Mouse (Mus musculus): ENCODE measurements around the gene Slc51a. TPM values are rescaled to one million over a fixed set of nuclear protein-coding genes. Genes with fewer than 3 reads are reported as not detected.

Gene Slc51a
- total and polyA plus RNA-seq, 3 experiments, result 0.08 to 0.17 TPM; not detected in 1

- Histone ChIP-seq H3K27me3 (replicated peaks) (peaks cover 5% of the 10 kb centered on the region), H3K36me3 (replicated peaks in 1 of 2; ENCODE audit: control insufficient read depth in 1 of 2, insufficient read depth in 1 of 2, low read length in 1 of 2) (no peaks in the 10 kb centered on the region), H3K27ac (ENCODE audit: insufficient read depth, low read depth) (no peak overlapping the region), H3K9me3 (replicated peaks; ENCODE audit: low read length) (no peaks in the 10 kb centered on the region), H3K4me1 (ENCODE audit: control insufficient read depth in 1 of 2, insufficient read depth in 2 of 2) (peaks cover 3 to 9% of the 10 kb centered on the region in 2 experiments; a peak in 3 of 4 replicates), H3K4me2 (ENCODE audit: insufficient read depth, low read depth, poor library complexity, severe bottlenecking) (no peak overlapping the region), H3K4me3 (replicated peaks in 1 of 3; ENCODE audit: low read depth in 2 of 3, low read length in 2 of 3, poor library complexity in 1 of 3) (no peak overlapping the region), H3K79me2 (replicated peaks; ENCODE audit: control insufficient read depth, extremely low read depth, insufficient read depth, poor library complexity, severe bottlenecking) (no peaks in the 10 kb centered on the region), H3K9ac (ENCODE audit: insufficient read depth, low read depth) (no peak overlapping the region)
- DNase-seq (ENCODE audit: extremely low read depth), result no peak
- dilution Hi-C loops (cut with MboI; ENCODE audit: extremely low pct_ligation_motif_present, extremely low pct_unique_long_range_greater_than_20kb, low sequenced_read_pairs) (no loop called here), in situ Hi-C loops (cut with MboI; ENCODE audit: low pct_ligation_motif_present, low pct_unique_long_range_greater_than_20kb, low sequenced_read_pairs) (no loop called here)
- no peak for TF ChIP-seq MAFK (IDR thresholded peaks at IDR 0.05; ENCODE audit: insufficient replicate concordance, low read length)
- TF ChIP-seq POLR2A (IDR thresholded peaks at IDR 0.05; ENCODE audit: low read depth, low read length), result no peak
- TF ChIP-seq ZKSCAN1 (IDR thresholded peaks at IDR 0.05; ENCODE audit: borderline replicate concordance, low read depth, low read length), result no peak
- TF ChIP-seq KAT2A (IDR thresholded peaks at IDR 0.05; ENCODE audit: insufficient replicate concordance, low read length), result no peak
- TF ChIP-seq ZMIZ1 (IDR thresholded peaks at IDR 0.05; ENCODE audit: low read depth, low read length), result no peak
- TF ChIP-seq E2F4 (IDR thresholded peaks at IDR 0.05; ENCODE audit: insufficient replicate concordance, low read depth, low read length), result no peak
- TF ChIP-seq SMC3 (IDR thresholded peaks at IDR 0.05; ENCODE audit: low read depth, low read length), result no peak
Measured at GRCm38 (mm10) chr16:32506868-32507267, 19.2 kb upstream of the Slc51a start.

GRCm38 (mm10) chr16:32506298-32506697 is 18.6 kb upstream of the Slc51a start:
- Histone ChIP-seq H3K27ac (ENCODE audit: insufficient read depth, low read depth) (no peak overlapping the region), H3K4me1 (ENCODE audit: control insufficient read depth in 1 of 2, insufficient read depth in 2 of 2) (peaks cover 3 to 9% of the 10 kb centered on the region in 2 experiments; a peak in 3 of 4 replicates)

GRCm38 (mm10) chr16:32503633-32504032 is 16.0 kb upstream of the Slc51a start:
- Histone ChIP-seq H3K27me3 (replicated peaks) (peaks cover 3% of the 10 kb centered on the region), H3K9me3 (replicated peaks; ENCODE audit: low read length) (no peaks in the 10 kb centered on the region), H3K4me3 (replicated peaks in 1 of 3; ENCODE audit: low read depth in 2 of 3, low read length in 2 of 3, poor library complexity in 1 of 3) (no peak overlapping the region), H3K4me1 (ENCODE audit: control insufficient read depth in 1 of 2, insufficient read depth in 2 of 2) (peaks cover 3 to 15% of the 10 kb centered on the region in 2 experiments; a peak in 3 of 4 replicates), H3K79me2 (replicated peaks; ENCODE audit: control insufficient read depth, extremely low read depth, insufficient read depth, poor library complexity, severe bottlenecking) (no peaks in the 10 kb centered on the region), H3K9ac (ENCODE audit: insufficient read depth, low read depth) (no peak overlapping the region), H3K27ac (ENCODE audit: insufficient read depth, low read depth) (no peak overlapping the region), H3K36me3 (replicated peaks in 1 of 2; ENCODE audit: control insufficient read depth in 1 of 2, insufficient read depth in 1 of 2, low read length in 1 of 2) (no peaks in the 10 kb centered on the region), H3K4me2 (ENCODE audit: insufficient read depth, low read depth, poor library complexity, severe bottlenecking) (no peak overlapping the region)
- in situ Hi-C loops (cut with MboI; ENCODE audit: low pct_ligation_motif_present, low pct_unique_long_range_greater_than_20kb, low sequenced_read_pairs), result loop anchor here (5.0 kb wide), 1 partner anchor 169 kb away; no protein-coding TSS in a partner anchor
- TF ChIP-seq POLR2AphosphoS2 (IDR thresholded peaks at IDR 0.05; ENCODE audit: low read depth, low read length) (no peak), RCOR1 (conservative IDR thresholded peaks at IDR 0.05; ENCODE audit: low read depth, low read length) (no peak), CHD1 (IDR thresholded peaks at IDR 0.05; ENCODE audit: low read depth, low read length) (no peak), ZNF384 (IDR thresholded peaks at IDR 0.05; ENCODE audit: low read depth, low read length) (no peak), E2F4 (IDR thresholded peaks at IDR 0.05; ENCODE audit: insufficient replicate concordance, low read depth, low read length) (no peak), BHLHE40 (IDR thresholded peaks at IDR 0.05; ENCODE audit: low read depth, low read length) (no peak), ZC3H11A (IDR thresholded peaks at IDR 0.05; ENCODE audit: low read depth, low read length) (no peak), TCF12 (IDR thresholded peaks at IDR 0.05; ENCODE audit: low read depth, low read length) (no peak), ELF1 (IDR thresholded peaks at IDR 0.05; ENCODE audit: low read depth, low read length) (no peak), UBTF (IDR thresholded peaks at IDR 0.05; ENCODE audit: low read depth, low read length) (no peak), HCFC1 (IDR thresholded peaks at IDR 0.05; ENCODE audit: low read depth, low read length) (no peak), MAX (IDR thresholded peaks at IDR 0.05; ENCODE audit: low read length) (no peak), USF2 (conservative IDR thresholded peaks at IDR 0.05; ENCODE audit: low read depth, low read length) (no peak), SIN3A (IDR thresholded peaks at IDR 0.05; ENCODE audit: low read length) (no peak), MYC (IDR thresholded peaks at IDR 0.05; ENCODE audit: low read depth, low read length) (no peak)
- dilution Hi-C loops (cut with MboI; ENCODE audit: extremely low pct_ligation_motif_present, extremely low pct_unique_long_range_greater_than_20kb, low sequenced_read_pairs), result no loop called here
- no peak for DNase-seq (ENCODE audit: extremely low read depth)

More at GRCm38 (mm10) chr16:32506298-32506697, 18.6 kb upstream of the Slc51a start:
- H3K4me2 ChIP-seq (ENCODE audit: insufficient read depth, low read depth, poor library complexity, severe bottlenecking), result no peak overlapping the region
- in situ Hi-C loops (cut with MboI; ENCODE audit: low pct_ligation_motif_present, low pct_unique_long_range_greater_than_20kb, low sequenced_read_pairs) (no loop called here), dilution Hi-C loops (cut with MboI; ENCODE audit: extremely low pct_ligation_motif_present, extremely low pct_unique_long_range_greater_than_20kb, low sequenced_read_pairs) (no loop called here)
- no peak for DNase-seq (ENCODE audit: extremely low read depth)
- H3K27me3 ChIP-seq (replicated peaks), result peaks cover 5% of the 10 kb centered on the region
- no peak for TF ChIP-seq E2F4 (IDR thresholded peaks at IDR 0.05; ENCODE audit: insufficient replicate concordance, low read depth, low read length)
- no peak overlapping the region for H3K4me3 ChIP-seq (replicated peaks in 1 of 3; ENCODE audit: low read depth in 2 of 3, low read length in 2 of 3, poor library complexity in 1 of 3)
- no peaks in the 10 kb centered on the region for H3K36me3 ChIP-seq (replicated peaks in 1 of 2; ENCODE audit: control insufficient read depth in 1 of 2, insufficient read depth in 1 of 2, low read length in 1 of 2)
- H3K9ac ChIP-seq (ENCODE audit: insufficient read depth, low read depth), result no peak overlapping the region
- H3K79me2 ChIP-seq (replicated peaks; ENCODE audit: control insufficient read depth, extremely low read depth, insufficient read depth, poor library complexity, severe bottlenecking), result no peaks in the 10 kb centered on the region
- H3K9me3 ChIP-seq (replicated peaks; ENCODE audit: low read length), result no peaks in the 10 kb centered on the region
